Mouse (Mus musculus): ENCODE data around the gene Ccdc62.

Ccdc62 gene

DNA sequence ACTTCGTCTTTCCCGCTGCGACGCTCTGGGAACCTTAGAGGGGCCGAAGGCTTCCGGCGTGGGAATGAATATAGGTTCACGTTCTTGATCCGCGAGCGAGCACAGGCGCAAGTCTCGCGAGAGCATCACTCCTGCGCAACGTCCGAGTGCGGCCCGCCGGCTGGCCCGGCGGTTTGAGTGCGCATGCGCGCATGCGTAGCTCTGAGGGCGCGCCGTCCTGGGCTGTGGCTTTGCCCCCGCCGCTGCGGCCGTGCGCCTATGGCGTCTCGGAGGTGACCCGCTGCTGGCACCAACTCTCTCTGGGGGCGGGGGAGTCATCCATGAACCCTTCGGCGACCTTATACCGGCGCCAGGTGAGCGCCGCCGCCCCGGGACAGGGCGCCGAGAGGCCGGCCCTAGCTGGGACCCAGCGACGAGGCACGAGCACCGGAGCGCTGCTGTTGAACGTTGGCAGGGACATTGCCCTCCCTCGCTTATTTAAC is at the start of gene Ccdc62:
Gene Ccdc62, plus strand, starts transcription at position 172 of the 482 bp plus-strand sequence.
- DNase-seq = peak; percentile 95 to 98

DNA sequence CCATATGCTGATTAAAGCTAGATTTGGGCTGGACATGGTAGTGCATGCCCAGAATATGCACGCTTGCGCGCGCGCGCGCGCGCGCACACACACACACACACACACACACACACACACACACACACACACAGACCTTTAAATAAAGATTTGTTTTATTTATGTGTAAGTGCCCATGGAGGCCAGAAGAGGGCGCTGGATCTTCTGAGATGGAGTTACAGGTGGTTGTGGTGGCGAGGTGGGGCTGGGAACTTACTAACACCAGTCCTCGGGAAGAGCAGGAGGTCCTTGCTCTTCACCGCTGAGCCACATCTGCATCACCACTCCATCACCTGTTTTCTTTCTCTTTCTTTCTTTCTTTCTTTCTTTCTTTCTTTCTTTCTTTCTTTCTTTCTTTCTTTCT is 49.7 kb upstream of the Ccdc62 start:
- no peak for DNase-seq

DNA sequence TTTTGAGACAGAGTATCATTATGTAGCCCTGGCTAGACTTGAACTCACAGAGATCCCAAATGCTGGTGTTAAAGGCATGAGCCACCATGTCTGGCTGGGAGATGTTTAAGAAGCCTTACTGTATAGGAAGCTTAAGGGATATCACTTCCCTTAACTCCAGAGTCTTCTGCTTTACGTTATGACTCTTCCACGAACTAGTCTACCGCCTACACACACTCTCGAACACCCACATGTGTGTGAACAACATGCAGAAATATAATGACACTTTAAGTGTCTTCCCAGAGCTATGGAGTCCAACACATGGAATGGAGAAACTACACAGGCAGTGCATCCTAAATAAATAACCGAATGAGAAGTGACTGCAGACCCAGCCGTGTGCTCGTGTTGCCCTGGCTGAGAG is 46.6 kb upstream of the Ccdc62 start:
- no peak for DNase-seq

DNA sequence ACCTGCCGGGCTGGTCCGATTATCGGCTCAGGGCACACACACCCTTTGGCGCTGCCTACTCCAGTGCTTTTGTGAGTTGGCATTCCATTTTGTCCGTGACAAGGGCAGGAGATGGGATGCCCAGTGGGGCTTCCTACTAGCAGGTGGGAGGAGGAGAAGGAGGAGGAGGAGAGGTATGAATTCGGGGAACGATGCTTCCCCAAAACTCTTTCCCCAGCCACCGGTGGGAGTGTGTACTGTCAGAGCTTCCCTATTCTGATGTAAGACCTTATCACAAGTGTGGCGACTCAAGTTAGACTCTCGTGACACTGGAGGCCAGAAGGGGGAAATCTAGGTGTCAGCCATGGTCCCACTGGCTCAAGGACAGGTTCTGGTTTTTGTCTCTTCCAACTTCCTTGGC is 46.1 kb upstream of the Ccdc62 start:
- no peak for DNase-seq

DNA sequence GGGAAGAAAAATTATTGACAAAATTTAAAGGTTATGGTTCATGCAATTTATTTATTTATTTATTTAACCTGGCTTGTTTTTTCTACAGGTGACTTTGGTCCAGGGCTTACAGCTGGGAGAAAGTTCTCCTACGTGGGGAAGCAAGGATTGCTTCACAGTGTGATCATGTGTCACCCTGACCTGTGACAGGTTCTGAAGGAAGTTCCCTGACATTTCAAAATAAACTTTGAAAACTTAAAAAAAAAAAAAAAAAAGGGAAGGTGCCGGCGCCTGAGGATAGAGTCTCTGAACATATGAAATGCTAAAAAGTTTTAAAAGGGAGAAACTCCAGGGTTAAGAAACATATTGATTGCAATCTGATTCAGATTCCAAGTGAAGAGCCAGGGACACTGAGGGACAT is 44.1 kb upstream of the Ccdc62 start:
- DNase-seq = no peak

DNA sequence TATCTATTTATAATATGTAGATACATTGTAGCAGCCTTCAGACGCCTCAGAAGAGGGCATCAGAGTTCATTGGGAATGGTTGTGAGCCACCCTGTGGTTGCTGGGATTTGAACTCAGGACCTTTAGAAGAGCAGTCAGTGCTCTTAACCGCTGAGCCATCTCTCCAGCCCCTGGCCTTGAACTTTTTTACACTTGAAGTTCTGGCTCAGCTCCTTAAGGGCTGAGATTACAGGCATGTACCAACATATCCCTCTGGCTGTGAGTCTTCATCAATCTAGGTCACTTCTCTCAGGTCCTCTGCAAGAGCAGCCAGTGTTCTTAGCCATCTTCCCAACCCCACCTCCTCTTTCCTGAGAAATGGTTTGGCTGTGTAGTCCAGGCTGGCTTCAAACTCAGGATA is 40.2 kb upstream of the Ccdc62 start:
- no peak for DNase-seq

DNA sequence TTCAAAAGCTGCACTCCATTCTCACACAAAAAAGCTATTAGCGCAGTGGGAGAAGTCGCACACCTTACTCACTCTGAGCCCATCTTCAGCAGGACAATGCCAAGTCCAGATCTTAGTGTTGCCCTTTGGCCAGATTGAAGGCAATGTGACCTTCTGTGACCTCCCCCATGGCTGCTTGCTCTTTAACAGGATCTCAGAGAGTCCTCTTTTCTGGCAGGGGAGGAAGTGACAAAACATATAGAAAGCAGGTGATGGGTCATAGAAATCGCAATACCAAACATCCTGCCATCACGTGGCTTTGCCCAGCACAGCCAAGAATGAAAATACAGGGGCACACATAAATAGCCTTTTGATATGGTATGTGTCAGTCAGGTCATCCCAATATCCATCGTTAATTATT is 39.5 kb upstream of the Ccdc62 start:
- DNase-seq = no peak

DNA sequence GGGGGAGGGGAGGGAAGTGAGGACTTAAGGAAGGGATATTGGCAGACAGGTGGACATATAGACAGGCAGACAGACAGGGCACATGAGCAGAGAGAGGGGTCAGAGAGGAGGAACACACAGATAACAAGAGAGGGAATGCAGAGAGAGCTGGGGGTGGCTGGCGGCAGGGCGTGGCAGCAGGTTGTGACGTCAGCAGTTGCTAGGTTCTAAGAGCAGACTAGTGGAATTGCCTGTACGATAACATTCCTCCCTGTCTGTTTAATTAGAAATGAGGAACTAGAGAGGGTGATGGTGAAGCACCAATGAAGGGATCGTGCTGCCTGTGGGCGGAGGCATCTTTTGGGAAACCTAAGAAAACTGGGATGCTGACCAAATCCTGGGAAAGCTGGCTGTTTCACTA is 38.8 kb upstream of the Ccdc62 start:
- peak in 1 of 2 experiments; percentile 47 for DNase-seq

DNA sequence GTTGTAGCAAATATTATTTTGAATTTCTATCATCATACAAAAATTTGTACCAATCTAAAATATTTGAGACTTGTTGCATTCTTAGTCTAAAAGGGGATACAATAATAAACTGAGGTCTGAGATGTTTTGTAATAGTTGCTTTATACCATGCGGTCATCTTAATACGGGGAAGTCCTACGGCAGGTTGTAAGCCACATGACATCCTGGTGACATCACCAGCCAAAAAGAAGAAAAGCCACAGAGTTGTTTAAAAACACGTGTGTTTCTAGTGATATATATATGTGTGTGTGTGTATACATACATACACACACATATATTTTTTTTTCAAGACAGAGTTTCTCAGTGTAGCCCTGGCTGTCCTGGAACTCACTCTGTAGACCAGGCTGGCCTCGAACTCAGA is 37.0 kb upstream of the Ccdc62 start:
- DNase-seq = no peak

DNA sequence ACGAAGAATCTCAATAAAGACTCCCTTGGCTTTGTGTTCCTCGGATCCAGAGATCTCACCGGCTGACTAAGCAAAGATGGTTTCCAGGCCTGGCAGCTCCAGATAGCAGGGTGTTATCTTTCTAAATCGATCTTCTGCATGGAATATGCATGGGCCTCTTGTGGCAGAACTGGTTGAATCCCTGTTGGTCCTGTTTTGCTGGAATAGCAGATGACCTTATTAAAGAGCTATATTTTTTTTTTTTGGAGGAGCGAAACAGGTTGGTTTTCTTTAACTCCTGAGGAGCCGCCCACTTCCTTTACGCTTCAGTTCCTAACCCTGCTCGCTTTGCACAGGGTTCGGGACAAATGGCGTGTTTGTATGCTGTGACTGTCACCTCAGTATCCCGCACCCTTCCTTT is 34.1 kb upstream of the Ccdc62 start:
- DNase-seq = no peak

DNA sequence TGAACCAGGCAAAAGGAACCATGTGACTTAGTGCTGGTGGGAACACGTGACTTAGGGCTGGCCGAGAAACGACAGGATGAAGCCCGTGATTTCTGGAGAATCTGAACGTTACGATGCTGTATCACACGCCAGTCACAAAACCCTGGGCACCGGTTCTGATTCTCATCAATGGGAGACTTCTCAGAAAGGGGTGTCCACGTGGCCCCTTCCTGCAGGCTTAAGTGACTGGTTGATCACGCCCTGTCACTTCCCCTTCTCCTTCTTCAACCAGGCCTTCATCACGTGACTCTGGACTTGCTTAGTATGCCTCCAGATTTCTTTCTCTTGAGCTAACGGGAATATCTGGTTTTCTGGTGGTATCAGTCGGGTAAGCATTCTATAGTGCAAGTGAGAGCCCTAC is 33.1 kb upstream of the Ccdc62 start:
- no peak for DNase-seq

DNA sequence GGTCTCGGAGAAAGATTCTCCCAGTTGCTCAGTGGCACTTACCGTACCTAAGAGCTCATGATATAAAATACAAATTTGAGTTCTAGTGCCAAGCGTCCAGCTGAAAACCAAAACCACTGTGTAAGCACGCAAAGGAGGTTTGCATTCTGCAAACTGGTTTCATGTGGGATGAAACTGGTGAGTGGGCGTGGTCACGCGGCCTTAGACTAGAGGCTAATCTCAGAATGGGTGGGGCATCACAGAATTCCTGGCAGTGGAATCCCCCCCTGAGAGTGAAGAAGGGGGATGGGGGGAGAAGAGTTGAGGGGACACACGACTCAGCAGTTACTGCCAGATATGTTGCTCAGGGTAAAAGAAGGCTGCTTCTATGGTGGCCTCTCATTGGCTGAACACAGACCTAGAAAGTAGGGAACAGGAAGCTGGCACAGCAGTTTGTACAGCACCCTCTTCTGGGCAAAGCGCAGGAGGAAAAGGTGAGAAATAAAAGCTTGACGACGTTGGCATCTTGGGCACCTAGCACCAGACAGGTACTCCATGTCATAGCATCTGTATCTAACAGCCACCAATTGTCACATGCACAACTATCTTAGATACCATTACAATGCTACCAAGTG is 26.3 kb upstream of the Ccdc62 start:
- no peak for DNase-seq

DNA sequence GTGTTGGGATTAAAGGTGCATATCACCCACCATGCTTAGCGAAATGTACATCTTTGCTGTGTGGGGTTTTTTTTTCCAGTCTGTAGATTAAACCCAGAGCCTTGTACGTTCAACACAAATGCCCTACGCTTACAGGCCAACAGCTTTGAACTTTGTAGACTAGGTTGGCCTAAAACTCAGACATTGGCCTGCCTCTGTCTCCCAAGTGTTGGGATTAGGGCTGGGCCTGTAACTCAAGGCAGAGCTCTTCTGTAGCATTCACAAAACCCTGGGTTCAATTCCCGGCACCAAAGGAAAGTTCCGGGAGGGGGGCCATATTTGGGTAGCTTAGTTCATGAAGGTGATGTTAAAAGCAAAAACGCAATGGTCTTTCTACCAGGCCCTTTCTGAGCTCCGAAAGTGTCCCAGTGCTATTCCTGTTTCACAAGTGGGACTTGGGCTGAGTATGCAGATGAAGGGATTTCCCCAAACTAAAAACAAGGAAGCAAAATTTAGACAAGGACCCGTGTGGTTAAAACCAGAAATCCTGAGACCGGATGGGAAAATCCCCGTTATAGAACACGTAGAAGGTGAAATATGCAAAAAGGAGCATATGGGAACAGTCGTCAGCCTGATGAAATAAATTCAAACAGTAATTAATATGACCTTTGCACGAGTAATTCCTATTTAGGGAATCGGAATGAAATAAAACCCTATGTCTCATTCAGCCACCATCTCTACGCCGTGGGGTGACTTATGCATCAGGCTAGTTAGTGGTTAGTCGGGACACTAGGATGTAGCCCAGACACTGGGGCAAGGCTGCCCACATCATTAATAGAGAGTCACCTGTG is 24.1 kb upstream of the Ccdc62 start:
- no peak for DNase-seq

DNA sequence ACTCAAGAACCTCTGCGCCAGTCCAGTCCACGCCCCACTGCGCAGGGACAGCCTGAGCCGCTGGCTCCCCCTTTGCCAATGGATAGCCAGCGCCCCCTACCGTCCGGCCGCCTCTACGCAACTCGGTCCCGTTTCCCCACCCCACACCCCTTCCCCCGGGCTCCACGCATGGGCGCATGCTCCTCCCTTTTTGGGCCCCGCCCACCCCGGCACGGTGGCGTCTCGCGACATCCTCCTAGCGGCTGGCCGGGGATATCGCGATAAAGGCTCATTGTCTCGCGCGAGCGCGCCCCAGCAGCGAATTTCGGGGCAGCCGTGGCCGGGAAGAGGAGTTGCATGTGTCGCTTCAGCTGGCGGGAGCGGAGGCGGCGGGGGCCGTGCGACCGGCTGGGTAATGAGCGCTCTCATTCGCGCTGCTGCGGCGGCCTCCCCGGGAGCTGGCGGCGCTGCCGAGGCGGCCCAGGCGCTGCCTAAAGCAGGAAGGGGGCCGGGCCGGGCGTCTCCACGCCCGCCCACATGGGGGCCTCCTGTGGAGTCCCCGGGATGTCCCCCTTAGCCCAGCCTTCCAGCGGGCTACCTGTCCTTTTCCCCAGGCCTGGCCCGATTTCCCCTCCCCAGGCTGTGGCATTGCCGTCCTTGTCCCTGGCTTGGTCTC is 23.4 kb upstream of the Ccdc62 start, which contains the start of gene Denr:
Gene Denr, plus strand, starts transcription at position 200 of the 655 bp plus-strand sequence.
- DNase-seq = peak; percentile 100

DNA sequence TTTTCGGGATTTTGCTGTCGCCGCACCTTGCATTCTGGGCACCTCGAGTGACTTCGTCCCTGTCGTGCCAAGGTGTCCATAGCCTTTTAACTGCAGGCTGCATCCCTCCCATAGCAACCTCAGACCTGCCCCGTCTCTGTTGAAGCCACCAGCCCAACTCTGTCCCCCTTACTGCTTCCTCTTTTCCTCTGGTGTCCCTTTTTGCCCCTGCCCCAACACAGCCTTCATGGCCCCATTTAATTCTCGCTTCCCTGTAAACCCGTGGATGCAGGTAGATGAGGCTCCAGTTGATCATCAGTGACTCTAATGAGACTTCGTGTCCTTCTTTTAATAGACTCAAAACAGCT is 22.9 kb upstream of the Ccdc62 start:
- DNase-seq = no peak

DNA sequence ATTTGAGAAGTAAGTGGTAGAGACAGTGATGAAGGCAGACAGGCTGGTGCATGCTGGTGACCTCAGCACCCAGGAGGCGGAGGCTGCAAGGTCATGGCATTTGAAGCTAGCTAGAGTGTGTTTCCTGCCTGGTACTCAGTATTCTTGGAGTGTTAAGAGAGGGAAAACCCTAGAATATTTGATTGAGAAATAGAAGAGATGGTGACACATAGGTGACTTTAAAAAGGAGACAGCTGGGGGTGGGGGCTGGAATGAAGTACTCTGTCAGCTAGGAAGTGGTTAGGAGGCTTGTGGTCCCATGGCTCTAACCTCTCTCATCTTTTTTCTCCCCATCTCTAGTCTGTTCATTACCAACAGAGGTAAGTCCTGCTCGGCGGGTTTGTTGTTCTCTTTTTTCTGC is 15.6 kb upstream of the Ccdc62 start:
- no peak for DNase-seq

DNA sequence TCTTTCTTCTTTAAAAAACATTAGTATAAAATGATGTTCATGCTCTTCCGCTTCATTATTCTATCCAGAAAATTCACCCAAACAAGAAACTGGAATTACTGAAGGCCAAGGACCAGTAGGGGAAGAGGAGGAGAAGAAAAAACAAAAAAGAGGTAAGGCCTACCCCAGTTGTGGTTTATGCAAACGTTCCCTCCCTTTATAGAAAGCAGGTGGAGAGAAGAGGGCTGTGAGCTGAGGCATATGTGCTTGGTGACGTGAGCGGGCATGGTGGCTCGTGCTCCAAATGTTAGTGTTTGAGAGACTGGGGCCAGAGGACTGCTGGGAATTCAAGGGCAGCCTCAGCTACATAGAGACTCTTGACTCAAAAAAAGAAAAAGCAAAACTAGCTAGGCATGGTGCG is 8.4 kb upstream of the Ccdc62 start:
- DNase-seq = no peak

DNA sequence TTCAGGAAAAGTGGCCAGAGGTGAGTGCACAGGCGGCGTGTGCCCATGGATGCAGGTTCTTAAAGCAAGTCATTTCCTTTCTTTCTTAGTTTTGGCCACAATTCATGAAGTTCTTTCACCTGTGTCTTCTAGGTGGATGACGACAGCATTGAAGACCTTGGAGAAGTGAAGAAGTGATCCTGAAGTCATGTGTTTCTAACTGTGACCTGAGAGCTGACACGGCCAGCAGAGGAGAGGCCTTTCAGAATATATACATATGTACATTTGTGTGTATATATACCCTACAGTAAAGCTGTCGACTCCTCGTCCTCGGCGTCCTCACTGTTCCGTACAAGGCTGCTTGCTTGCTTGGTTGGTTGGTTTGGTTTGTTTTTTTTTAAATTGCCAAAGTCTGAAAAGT is 3.4 kb upstream of the Ccdc62 start, which contains the start of gene Gm43518:
Gene Gm43518, plus strand, starts transcription at position 301 of the 400 bp plus-strand sequence.
- DNase-seq = no peak

DNA sequence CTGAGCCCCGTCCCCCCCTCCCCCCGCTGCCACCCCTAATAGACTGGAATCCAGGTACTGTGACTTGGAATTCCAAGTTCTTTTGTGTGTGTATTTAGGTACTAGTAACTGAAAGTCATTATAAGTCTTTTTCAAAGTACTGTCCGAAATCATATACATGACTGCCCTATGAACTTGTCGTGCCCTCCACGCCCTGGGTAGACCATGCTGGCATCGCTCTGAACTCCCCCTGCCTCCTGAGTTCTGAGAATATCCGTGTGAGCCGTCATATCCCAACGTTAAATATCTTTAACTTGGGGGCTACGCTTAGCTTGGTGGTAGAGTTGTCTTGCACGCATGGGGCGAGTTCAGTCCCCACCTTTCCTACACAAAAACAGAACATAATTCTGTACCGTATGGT is 652 bp downstream of the Ccdc62 start:
- DNase-seq = no peak

DNA sequence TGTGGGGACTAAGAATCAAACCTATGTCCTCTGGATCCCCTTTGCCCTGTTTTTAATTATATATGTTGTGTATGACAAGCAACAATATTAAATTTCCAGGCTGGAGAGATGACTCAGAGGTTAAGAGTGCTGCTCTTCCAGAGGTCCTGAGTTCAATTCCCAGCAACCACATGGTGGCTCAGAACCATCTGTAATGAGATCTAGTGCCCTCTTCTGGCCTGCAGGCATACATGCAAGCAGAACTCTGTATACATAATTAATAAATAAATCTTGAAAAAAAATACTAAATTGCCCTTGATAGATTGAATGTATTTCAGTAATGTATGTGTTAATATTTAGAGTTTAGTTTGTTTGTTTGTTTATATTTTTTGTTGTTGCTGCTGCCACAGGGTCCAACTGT is 2.4 kb downstream of the Ccdc62 start:
- DNase-seq = no peak

DNA sequence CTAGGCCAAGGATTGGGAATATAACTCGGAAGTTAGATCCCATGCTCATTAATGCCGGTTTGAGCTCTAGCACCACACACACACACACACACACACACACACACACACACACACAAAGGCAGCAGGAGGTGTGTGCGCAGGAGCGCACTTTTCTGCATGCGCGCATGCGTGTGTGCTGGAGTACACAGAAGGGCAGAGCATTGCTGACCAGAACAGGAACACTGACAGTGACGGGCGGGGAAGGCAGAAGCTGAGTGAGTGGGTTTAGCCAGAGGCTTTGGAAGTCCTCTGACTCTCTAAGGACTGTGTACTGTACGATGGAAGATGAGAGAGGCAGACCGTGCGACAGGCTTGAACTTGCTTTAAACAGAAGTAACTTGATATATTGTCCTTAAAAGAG is 3.1 kb downstream of the Ccdc62 start:
- DNase-seq = peak in 1 of 2 experiments; percentile 2

DNA sequence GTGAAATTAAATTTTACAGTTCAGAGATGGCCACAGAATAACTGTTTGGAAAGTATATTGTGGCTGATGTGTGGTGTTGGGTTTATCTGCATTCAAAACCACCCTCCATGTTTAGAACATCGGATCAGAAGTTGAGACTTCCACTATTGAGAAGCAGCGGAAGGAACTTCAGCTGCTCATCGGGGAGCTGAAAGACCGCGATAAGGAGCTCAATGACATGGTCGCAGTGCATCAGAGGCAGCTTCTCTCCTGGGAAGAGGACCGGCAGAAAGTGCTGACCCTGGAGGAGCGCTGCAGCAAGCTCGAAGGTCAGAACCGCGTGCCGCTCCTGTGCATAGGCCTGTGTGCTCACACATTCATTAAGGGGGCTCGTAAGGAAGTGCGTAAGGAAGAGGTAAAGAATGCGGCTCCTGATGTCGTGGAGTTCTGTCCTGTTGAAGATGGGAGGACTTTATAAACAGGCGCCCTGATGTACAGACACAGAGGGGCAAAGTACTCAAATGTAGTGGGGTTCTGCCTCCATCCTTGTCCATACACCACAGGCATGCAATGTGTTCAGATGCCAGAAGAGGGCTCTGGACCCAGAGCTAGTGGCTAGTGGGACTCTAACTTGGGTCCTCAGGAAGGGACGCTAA is 3.6 kb downstream of the Ccdc62 start:
- DNase-seq = peak in 1 of 2 experiments; percentile 26

DNA sequence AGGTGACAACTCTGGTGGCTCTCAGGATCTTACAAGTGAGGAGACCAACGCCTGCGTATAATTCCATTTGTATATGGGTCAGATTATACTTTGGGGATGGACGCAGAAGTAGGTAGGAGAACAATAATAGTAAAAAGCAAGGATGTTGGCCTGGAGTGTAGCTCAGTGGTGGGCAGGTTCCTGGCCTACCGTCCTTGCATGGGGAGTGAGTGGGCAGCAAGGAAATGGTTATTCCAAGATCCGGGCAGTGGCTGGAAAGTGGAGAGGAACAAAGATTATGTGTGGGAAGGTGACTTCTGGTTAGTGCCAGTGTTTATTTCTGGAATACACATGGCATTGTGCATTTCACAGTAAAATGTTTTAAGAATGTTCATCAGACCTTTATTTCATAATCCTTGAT is 5.5 kb downstream of the Ccdc62 start:
- no peak for DNase-seq
